Mouse (Mus musculus) forebrain, embryonic 11.5 days (tissue): ENCODE measurements around the gene Tas2r104. TPM values are rescaled to one million over a fixed set of nuclear protein-coding genes. Genes with fewer than 3 reads are reported as not detected.

Source experiments
- ATAC-seq: fragments of 200-750 bp; cut with Nextera tagmentation; replicated peaks from 2 replicates; pipeline ENCODE4 v1.8.0; 2017; ENCODE audit warnings: moderate TSS enrichment; ENCODE audit not compliant: low FRiP score
- DNase-seq: peaks from one replicate; pipeline ENCODE4 v3.0.0-alpha.2; 2017; ENCODE audit warnings: low spot score
- H3K27ac ChIP-seq: fragments of 300-500 bp; sonication (generic); 2 replicates; pipeline ENCODE4 v1.5.1; 2014; ENCODE audit warnings: low read depth, low read length
- H3K27me3 ChIP-seq: fragments of 300-500 bp; sonication (generic); 2 replicates; pipeline ENCODE4 v1.6.1; 2014; ENCODE audit warnings: mild to moderate bottlenecking, low read length, mixed read lengths; ENCODE audit not compliant: control insufficient read depth, insufficient read depth
- H3K36me3 ChIP-seq: fragments of 300-500 bp; sonication (generic); 2 replicates; pipeline ENCODE4 v1.6.1; 2014; ENCODE audit warnings: mild to moderate bottlenecking, low read length, moderate library complexity, mixed read lengths; ENCODE audit not compliant: control insufficient read depth, insufficient read depth
- H3K4me1 ChIP-seq: fragments of 300-500 bp; sonication (generic); replicated peaks from 2 replicates; pipeline ENCODE4 v1.6.1; 2014; ENCODE audit warnings: low read length, mixed read lengths; ENCODE audit not compliant: control insufficient read depth, insufficient read depth
- H3K4me2 ChIP-seq: fragments of 300-500 bp; sonication (generic); 2 replicates; pipeline ENCODE4 v1.6.1; 2014; ENCODE audit warnings: low read depth, mild to moderate bottlenecking, low read length, moderate library complexity, mixed read lengths; ENCODE audit not compliant: severe bottlenecking
- H3K4me3 ChIP-seq: fragments of 300-500 bp; sonication (generic); 2 replicates; pipeline ENCODE4 v1.5.1; 2014; ENCODE audit warnings: low read depth, low read length
- H3K9ac ChIP-seq: fragments of 300-500 bp; sonication (generic); 2 replicates; pipeline ENCODE4 v1.6.1; 2014; ENCODE audit warnings: low read length
- H3K9me3 ChIP-seq: fragments of 300-500 bp; sonication (generic); 2 replicates; pipeline ENCODE4 v1.6.1; 2016; ENCODE audit warnings: low read length, mixed read lengths; ENCODE audit not compliant: control insufficient read depth
- WGBS: fragments of 180-500 bp; shearing (Covaris S2); extraction: QIAGEN DNeasy Blood & Tissue Kit; methylation state at CpG from one replicate; pipeline ENCODE4 v1.1.7; 2014; 5-methylcytosine and 5-hydroxymethylcytosine counted together
- polyA plus RNA-seq: library from polyadenylated mRNA; unstranded; fragments of >200 nt; fragmentation: Nextera tagmentation; extraction: Ambion mirVana; gene quantifications from 2 replicates; pipeline ENCODE4 v1.2.1, GENCODE M21; 2014

Gene Tas2r104
- not detected in 2 replicates for polyA plus RNA-seq

DNA sequence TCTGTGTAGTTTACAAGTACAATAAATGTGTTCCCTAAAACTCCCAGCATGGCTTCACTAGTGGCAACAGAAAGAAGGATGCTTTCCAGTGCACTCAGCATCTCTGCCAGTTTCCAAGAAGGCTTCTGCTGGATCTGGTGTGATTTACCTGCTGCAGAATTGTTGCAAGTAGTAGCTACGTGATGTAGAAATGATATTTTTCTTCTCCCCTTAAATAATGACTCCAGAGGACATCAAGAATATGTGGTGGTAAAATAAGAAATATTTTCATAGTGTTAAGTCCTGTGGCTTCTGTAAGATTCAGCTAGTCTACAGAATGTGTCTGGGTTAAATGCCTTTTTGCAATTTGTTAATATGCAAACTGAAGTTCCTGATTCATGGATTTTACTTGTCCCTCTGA, at the start of gene Tas2r104:
Tas2r104 (minus strand) TSS at position 101 of the 400 bp plus-strand sequence.
- ATAC-seq (no peak), DNase-seq (no peak)
- Histone ChIP-seq H3K27ac (no peak within 1 kb of the TSS), H3K4me2 (no peak within 1 kb of the TSS), H3K36me3 (no peaks in the 10 kb centered on the region), H3K4me3 (no peak within 1 kb of the TSS), H3K9ac (no peak within 1 kb of the TSS), H3K9me3 (no peaks in the 10 kb centered on the region), H3K27me3 (no peaks in the 10 kb centered on the region), H3K4me1 (no peaks in the 10 kb centered on the region)
- 87% methylated on average over 1 of the region's 1 CpGs for WGBS

DNA sequence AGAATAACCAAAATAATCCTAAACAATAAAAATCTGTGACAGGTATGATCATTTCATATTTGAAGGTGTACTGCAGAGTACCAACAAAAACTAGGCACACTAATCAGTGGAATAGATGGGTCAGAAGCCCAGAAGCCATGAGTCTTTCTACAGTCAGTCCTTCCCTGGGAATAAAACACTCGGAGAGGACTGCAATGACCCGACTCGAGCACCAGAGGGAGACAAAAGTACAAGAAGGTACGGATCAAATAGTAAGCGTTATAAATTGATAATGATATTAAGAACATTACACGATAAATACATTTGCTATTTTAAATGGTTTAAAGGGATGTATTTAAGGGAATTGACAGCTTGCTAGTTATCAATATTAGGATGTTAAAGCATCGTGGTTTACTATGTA, 27.3 kb upstream of the Tas2r104 start:
- 49% methylated on average over 7 of the region's 7 CpGs for WGBS
- no peaks in the 10 kb centered on the region for H3K36me3 ChIP-seq
- no peak overlapping the region for H3K9ac ChIP-seq
- DNase-seq (no peak), ATAC-seq (no peak)
- H3K4me1 ChIP-seq: no peaks in the 10 kb centered on the region
- no peak overlapping the region for H3K4me3 ChIP-seq
- no peak overlapping the region for H3K27ac ChIP-seq
- no peaks in the 10 kb centered on the region; the same call in 1 of the 2 replicates for H3K9me3 ChIP-seq
- no peak overlapping the region for H3K4me2 ChIP-seq
- H3K27me3 ChIP-seq: no peaks in the 10 kb centered on the region

DNA sequence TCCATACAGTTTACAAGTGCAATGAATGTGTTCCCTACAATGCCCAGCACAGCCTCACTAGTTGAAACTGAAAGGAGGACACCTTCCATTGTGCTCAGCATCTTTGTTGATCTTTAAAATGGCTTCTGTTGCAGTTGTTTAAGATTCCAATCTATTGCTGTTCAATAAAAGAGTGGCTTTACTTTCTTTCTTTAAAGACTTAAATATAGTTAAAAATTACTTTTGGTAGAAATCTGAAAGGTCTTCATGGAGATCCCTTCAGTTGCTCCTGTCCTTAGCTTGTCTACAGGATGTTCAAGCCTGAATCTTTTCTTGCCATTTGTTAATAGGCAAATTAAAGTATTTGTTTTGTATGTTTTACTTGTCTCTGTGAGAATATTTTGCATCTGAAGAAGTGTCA, 4.4 kb upstream of the Tas2r104 start, which contains the start of gene Tas2r114:
Tas2r114 (minus strand) TSS at position 101 of the 400 bp plus-strand sequence.
- Histone ChIP-seq H3K4me2 (no peak within 1 kb of the TSS), H3K27ac (no peak within 1 kb of the TSS), H3K36me3 (no peaks in the 10 kb centered on the region), H3K27me3 (no peaks in the 10 kb centered on the region), H3K9ac (no peak within 1 kb of the TSS), H3K4me3 (no peak within 1 kb of the TSS), H3K9me3 (no peaks in the 10 kb centered on the region; the same call in 1 of the 2 replicates), H3K4me1 (no peaks in the 10 kb centered on the region)
- DNase-seq (no peak), ATAC-seq (no peak)

DNA sequence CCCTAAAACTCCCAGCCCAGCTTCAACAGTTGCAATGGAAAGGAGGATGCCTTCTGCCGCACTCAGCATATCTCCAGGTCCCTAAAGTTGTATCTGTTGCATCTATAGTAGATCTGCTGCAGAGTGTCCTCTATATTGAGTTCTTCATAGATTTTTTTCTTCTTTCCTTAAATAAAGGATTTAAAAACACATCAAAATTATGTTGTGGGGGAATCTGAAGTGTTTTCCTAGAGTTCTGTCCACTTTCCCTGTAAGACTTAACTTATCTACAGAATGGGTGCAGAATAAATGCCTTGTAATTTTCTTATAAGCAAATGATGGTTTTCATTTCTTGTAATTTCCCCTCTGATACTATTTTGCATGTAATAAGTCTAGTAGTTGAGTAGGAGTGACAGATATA, 1.9 kb upstream of the Tas2r104 start, which contains the start of gene Tas2r105:
Tas2r105 (minus strand) TSS at position 101 of the 400 bp plus-strand sequence.
- no peak within 1 kb of the TSS for H3K27ac ChIP-seq
- H3K27me3 ChIP-seq: no peaks in the 10 kb centered on the region
- H3K9ac ChIP-seq: no peak within 1 kb of the TSS
- H3K36me3 ChIP-seq: no peaks in the 10 kb centered on the region
- H3K4me2 ChIP-seq: no peak within 1 kb of the TSS
- no peak within 1 kb of the TSS for H3K4me3 ChIP-seq
- H3K4me1 ChIP-seq: no peaks in the 10 kb centered on the region
- no peak for DNase-seq
- no peak for ATAC-seq
- 82% methylated on average over 1 of the region's 1 CpGs for WGBS
- no peaks in the 10 kb centered on the region for H3K9me3 ChIP-seq

DNA sequence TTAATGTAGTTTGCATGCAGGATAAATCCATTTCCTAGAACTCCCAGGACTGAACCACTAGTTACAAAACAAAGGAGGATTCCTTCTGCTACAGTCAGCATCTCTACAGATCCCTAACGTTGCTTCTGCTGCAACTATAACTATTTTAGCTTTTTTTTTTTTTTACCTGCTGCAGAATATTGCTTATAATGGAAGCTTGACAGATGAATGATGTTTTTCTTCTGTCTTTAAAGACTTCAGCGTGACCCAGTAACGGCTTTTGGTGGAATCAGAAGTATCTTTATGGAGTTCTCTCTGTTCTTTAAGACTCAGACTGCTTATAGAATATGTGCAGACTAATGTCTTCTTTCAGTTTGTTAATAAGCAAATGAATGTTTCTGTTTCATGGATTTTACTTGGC, 6.8 kb downstream of the Tas2r104 start, which contains the start of gene Tas2r106:
Tas2r106 (minus strand) TSS at position 101 of the 400 bp plus-strand sequence.
- 77% methylated on average over 3 of the region's 3 CpGs for WGBS
- no peak for ATAC-seq

DNA sequence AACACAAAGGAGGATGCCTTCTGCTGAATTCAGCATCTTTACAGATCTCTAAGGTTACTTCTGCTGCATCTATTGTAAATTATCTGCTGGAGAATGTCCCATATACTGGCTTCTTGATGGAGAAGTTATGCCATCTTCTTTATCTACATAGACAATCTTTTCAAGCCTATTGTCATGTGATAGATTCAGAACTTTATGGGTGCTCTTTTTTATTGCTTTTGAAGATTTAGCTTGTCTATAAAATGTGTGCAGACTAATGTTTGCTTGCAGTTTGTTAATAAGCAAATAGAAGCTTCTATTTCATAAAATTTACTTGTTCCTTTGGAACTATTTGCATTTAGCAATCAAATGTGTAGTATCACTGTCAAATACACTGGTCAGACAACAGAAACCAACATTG, 25.5 kb downstream of the Tas2r104 start, which contains the start of gene Tas2r107:
Tas2r107 (minus strand) TSS at position 101 of the 400 bp plus-strand sequence.
- ATAC-seq (no peak), DNase-seq (no peak)
- Histone ChIP-seq H3K9ac (no peak within 1 kb of the TSS), H3K4me1 (no peaks in the 10 kb centered on the region), H3K9me3 (no peaks in the 10 kb centered on the region), H3K27me3 (no peaks in the 10 kb centered on the region), H3K27ac (no peak within 1 kb of the TSS), H3K4me2 (no peak within 1 kb of the TSS), H3K4me3 (no peak within 1 kb of the TSS), H3K36me3 (no peaks in the 10 kb centered on the region)

More for the DNA sequence above, 6.8 kb downstream of the Tas2r104 start, which contains the start of gene Tas2r106:
- no peaks in the 10 kb centered on the region for H3K27me3 ChIP-seq
- H3K9me3 ChIP-seq: no peaks in the 10 kb centered on the region
- H3K4me3 ChIP-seq: no peak within 1 kb of the TSS
- no peak within 1 kb of the TSS for H3K4me2 ChIP-seq
- no peak within 1 kb of the TSS for H3K27ac ChIP-seq
- H3K36me3 ChIP-seq: no peaks in the 10 kb centered on the region
- no peaks in the 10 kb centered on the region for H3K4me1 ChIP-seq
- no peak within 1 kb of the TSS for H3K9ac ChIP-seq
- no peak for DNase-seq

Other genes with a start within 250 kb of the Tas2r104 start
- not detected in 2 replicates for gene 5430401F13Rik, start 199.3 kb downstream of the Tas2r104 start, polyA plus RNA-seq
- not detected in 2 replicates for gene Gm6619, start 199.3 kb downstream of the Tas2r104 start, polyA plus RNA-seq
- not detected in 2 replicates for gene Tas2r130, start 54.8 kb downstream of the Tas2r104 start, polyA plus RNA-seq
- gene Tas2r107, start 25.6 kb downstream of the Tas2r104 start, polyA plus RNA-seq: not detected in 2 replicates
- not detected in 2 replicates for gene Tas2r106, start 6.9 kb downstream of the Tas2r104 start, polyA plus RNA-seq
- not detected in 2 replicates for gene Tas2r105, start 1.8 kb upstream of the Tas2r104 start, polyA plus RNA-seq
- not detected in 2 replicates for gene Tas2r114, start 4.3 kb upstream of the Tas2r104 start, polyA plus RNA-seq